Mouse (Mus musculus): Measurements from ENCODE around the gene Ahcyl1. TPM values are rescaled to one million over a fixed set of nuclear protein-coding genes. Genes with fewer than 3 reads are reported as not detected.

Ahcyl1 gene
- polyA plus RNA-seq, 1 experiment from 2014 or later = 73.5 TPM

- Histone ChIP-seq H3K36me3 (no peaks in the 10 kb centered on the region), H3K4me1 (peaks cover 15% of the 10 kb centered on the region; the same call in 1 of the 2 replicates), H3K4me3 (replicated peaks) (no peak overlapping the region), H3K4me2 (peak overlapping the region; percentile 16; the same call in 1 of the 2 replicates), H3K9me3 (no peaks in the 10 kb centered on the region), H3K27ac (peak overlapping the region; percentile 77), H3K27me3 (replicated peaks) (no peaks in the 10 kb centered on the region), H3K9ac (no peak overlapping the region)
- ATAC-seq (ENCODE audit: insufficient read depth, low FRiP score, low read depth) = peak; percentile 77; the same call in 1 of the 2 replicates
- 25% methylated on average over 7 of the region's 7 CpGs for WGBS
Observed at GRCm38 (mm10) chr3:107680790-107681576, 15.4 kb downstream of the Ahcyl1 start.

DNA sequence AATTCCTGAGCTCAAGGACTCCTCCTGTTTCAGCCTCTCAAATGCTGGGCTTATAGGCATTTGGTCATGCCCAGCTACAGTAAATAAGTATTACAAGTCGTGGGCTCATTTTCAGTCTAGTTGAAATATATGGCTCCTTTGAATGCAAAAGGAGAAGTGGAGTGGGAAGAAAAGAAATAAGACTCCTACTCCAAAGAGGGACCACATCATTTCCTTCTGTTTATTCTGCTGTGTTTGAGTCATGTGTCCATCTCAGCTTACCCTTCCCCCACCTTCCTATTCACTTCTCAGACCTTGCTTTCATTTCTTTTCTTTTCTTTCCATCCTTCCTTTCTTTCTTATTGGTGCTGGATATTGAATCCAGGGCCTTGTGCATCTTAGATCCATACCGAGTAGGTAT, 24.9 kb downstream of the Ahcyl1 start:
- H3K4me3 ChIP-seq (replicated peaks) = no peak overlapping the region
- H3K4me2 ChIP-seq = no peak overlapping the region
- H3K9ac ChIP-seq = no peak overlapping the region
- H3K27me3 ChIP-seq (replicated peaks) = no peaks in the 10 kb centered on the region
- peaks cover 51% of the 10 kb centered on the region for H3K36me3 ChIP-seq
- no peak for ATAC-seq (ENCODE audit: insufficient read depth, low FRiP score, low read depth)
- H3K27ac ChIP-seq = no peak overlapping the region
- H3K4me1 ChIP-seq = no peaks in the 10 kb centered on the region
- 95% methylated on average over 2 of the region's 2 CpGs for WGBS
- H3K9me3 ChIP-seq = no peaks in the 10 kb centered on the region

DNA sequence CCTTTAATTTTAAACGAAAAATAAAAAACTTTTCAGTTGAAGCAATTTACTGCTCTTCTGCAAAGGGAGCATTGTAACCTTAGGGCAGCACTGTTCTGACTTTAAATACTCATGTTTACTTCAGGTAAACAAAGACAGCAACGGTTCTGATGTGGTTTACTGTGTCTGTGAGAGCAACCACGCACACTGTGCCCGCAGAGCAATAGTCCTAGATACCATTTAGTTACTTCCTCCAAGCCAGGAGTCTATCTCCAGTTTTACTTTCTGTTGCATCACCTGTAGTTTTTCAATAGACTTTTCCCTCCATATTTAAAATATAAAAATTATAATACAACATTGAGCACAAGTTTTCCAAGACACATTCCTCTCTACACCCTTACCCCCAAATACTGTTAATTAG, 25.9 kb downstream of the Ahcyl1 start:
- H3K27ac ChIP-seq = no peak overlapping the region
- no peak overlapping the region for H3K9ac ChIP-seq
- H3K4me3 ChIP-seq (replicated peaks) = no peak overlapping the region
- whole genome bisulfite sequencing = 73% methylated on average over 4 of the region's 4 CpGs
- peaks cover 57% of the 10 kb centered on the region for H3K36me3 ChIP-seq
- H3K9me3 ChIP-seq = no peaks in the 10 kb centered on the region
- H3K27me3 ChIP-seq (replicated peaks) = no peaks in the 10 kb centered on the region
- H3K4me2 ChIP-seq = no peak overlapping the region
- ATAC-seq (ENCODE audit: insufficient read depth, low FRiP score, low read depth) = no peak
- H3K4me1 ChIP-seq = no peaks in the 10 kb centered on the region

GRCm38 (mm10) chr3:107668786-107669185, 27.6 kb downstream of the Ahcyl1 start:
- Histone ChIP-seq H3K9ac (no peak overlapping the region), H3K27ac (no peak overlapping the region), H3K4me2 (no peak overlapping the region), H3K27me3 (replicated peaks) (no peaks in the 10 kb centered on the region), H3K4me1 (no peaks in the 10 kb centered on the region), H3K9me3 (no peaks in the 10 kb centered on the region), H3K4me3 (replicated peaks) (no peak overlapping the region), H3K36me3 (peaks cover 49% of the 10 kb centered on the region)
- WGBS = 84% methylated on average over 7 of the region's 7 CpGs
- ATAC-seq (ENCODE audit: insufficient read depth, low FRiP score, low read depth) = no peak

- Histone ChIP-seq H3K27me3 (replicated peaks) (no peaks in the 10 kb centered on the region), H3K4me1 (no peaks in the 10 kb centered on the region), H3K4me2 (no peak overlapping the region), H3K4me3 (replicated peaks) (no peak overlapping the region), H3K9me3 (no peaks in the 10 kb centered on the region), H3K36me3 (peaks cover 44% of the 10 kb centered on the region), H3K27ac (no peak overlapping the region), H3K9ac (no peak overlapping the region)
- 79% methylated on average over 6 of the region's 6 CpGs for WGBS
- no peak for ATAC-seq (ENCODE audit: insufficient read depth, low FRiP score, low read depth)
Observed at GRCm38 (mm10) chr3:107667426-107667825, 28.9 kb downstream of the Ahcyl1 start.

DNA sequence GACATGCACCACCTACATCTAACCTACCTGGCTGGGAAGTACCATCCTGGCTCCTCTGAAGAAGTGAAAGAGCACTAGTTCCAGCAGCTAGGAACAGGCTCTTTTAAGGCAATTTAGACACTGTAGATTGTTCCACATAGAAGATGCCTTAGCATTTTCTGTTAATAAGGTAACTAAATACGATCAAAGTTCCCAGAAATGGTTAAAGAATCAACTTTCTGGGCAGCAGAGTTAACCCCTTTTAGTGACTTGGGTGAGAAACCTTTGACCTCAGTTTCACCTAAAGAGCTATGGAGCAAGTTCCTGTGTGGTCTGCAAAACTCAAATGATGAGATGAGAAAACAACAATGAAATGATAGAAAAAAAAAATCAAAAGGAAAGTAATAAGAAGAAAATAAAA, 31.7 kb downstream of the Ahcyl1 start:
- ATAC-seq (ENCODE audit: insufficient read depth, low FRiP score, low read depth) = no peak
- WGBS = 80% methylated on average over 1 of the region's 1 CpGs
- H3K36me3 ChIP-seq = peaks cover 44% of the 10 kb centered on the region
- H3K9me3 ChIP-seq = no peaks in the 10 kb centered on the region
- no peak overlapping the region for H3K4me3 ChIP-seq (replicated peaks)
- H3K9ac ChIP-seq = no peak overlapping the region
- H3K27ac ChIP-seq = no peak overlapping the region
- no peaks in the 10 kb centered on the region for H3K4me1 ChIP-seq
- no peaks in the 10 kb centered on the region for H3K27me3 ChIP-seq (replicated peaks)
- no peak overlapping the region for H3K4me2 ChIP-seq

- H3K27me3 ChIP-seq (replicated peaks) = no peaks in the 10 kb centered on the region
- ATAC-seq (ENCODE audit: insufficient read depth, low FRiP score, low read depth) = no peak
- H3K4me2 ChIP-seq = no peak overlapping the region
- H3K36me3 ChIP-seq = peaks cover 17% of the 10 kb centered on the region
- H3K9ac ChIP-seq = no peak overlapping the region
- 88% methylated on average over 1 of the region's 1 CpGs for WGBS
- H3K4me1 ChIP-seq = no peaks in the 10 kb centered on the region
- H3K4me3 ChIP-seq (replicated peaks) = no peak overlapping the region
- no peak overlapping the region for H3K27ac ChIP-seq
- no peaks in the 10 kb centered on the region for H3K9me3 ChIP-seq
Observed at GRCm38 (mm10) chr3:107659000-107659399, 37.4 kb downstream of the Ahcyl1 start.

- Histone ChIP-seq H3K36me3 (peaks cover 16% of the 10 kb centered on the region), H3K4me2 (no peak overlapping the region), H3K4me1 (no peaks in the 10 kb centered on the region), H3K27me3 (replicated peaks) (no peaks in the 10 kb centered on the region), H3K4me3 (replicated peaks) (no peak overlapping the region), H3K27ac (no peak overlapping the region), H3K9ac (no peak overlapping the region), H3K9me3 (no peaks in the 10 kb centered on the region)
- WGBS = 64% methylated on average over 4 of the region's 4 CpGs
- no peak for ATAC-seq (ENCODE audit: insufficient read depth, low FRiP score, low read depth)
Observed at GRCm38 (mm10) chr3:107656888-107657287, 39.5 kb downstream of the Ahcyl1 start.

DNA sequence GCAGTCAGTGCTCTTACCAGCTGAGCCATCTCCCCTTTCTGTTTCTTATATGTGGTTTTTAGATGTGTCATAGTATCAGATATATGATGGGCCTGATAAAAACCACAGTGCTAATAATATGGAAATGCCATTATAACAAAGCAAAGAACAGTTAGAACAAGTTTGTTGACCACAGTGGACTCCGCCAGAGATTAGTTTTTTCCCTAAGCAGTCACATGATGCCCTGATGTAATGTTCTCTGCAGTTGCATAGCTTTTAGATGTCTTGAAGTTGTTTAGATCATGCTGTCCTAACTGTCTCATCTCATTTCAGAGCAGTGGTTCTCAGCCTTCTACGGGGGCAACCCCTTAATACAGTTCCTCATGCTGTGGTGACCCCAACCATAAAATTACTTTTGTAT, 40.2 kb downstream of the Ahcyl1 start:
- ATAC-seq (ENCODE audit: insufficient read depth, low FRiP score, low read depth) = no peak
- Histone ChIP-seq H3K36me3 (peaks cover 15% of the 10 kb centered on the region), H3K9ac (no peak overlapping the region), H3K4me1 (no peaks in the 10 kb centered on the region), H3K27ac (no peak overlapping the region), H3K4me2 (no peak overlapping the region), H3K9me3 (no peaks in the 10 kb centered on the region), H3K27me3 (replicated peaks) (no peaks in the 10 kb centered on the region), H3K4me3 (replicated peaks) (no peak overlapping the region)
- WGBS = 81% methylated on average over 2 of the region's 2 CpGs

DNA sequence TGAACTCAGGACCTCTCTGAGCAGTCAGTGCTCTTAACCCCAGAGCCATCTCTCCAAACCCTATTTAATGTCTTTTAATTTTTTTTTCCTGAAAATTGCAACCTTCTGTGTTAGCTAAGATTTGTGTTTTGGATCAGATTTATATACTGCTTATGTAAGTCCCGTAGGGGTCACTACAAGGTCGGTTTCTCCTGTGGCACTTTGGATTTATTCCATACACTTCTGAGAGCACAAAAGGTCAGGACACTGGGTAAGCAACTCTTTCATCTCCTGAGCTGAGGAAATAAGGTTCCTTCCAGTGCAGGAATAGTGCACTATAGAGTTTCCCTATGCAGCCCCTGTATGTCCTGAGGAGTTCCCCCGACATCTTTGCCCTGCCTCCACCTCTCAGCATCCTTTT, 40.9 kb downstream of the Ahcyl1 start:
- Histone ChIP-seq H3K36me3 (peaks cover 11% of the 10 kb centered on the region), H3K27ac (no peak overlapping the region), H3K9ac (no peak overlapping the region), H3K9me3 (no peaks in the 10 kb centered on the region), H3K4me3 (replicated peaks) (no peak overlapping the region), H3K27me3 (replicated peaks) (no peaks in the 10 kb centered on the region), H3K4me2 (no peak overlapping the region), H3K4me1 (no peaks in the 10 kb centered on the region)
- ATAC-seq (ENCODE audit: insufficient read depth, low FRiP score, low read depth) = no peak
- WGBS = 57% methylated on average over 3 of the region's 3 CpGs

DNA sequence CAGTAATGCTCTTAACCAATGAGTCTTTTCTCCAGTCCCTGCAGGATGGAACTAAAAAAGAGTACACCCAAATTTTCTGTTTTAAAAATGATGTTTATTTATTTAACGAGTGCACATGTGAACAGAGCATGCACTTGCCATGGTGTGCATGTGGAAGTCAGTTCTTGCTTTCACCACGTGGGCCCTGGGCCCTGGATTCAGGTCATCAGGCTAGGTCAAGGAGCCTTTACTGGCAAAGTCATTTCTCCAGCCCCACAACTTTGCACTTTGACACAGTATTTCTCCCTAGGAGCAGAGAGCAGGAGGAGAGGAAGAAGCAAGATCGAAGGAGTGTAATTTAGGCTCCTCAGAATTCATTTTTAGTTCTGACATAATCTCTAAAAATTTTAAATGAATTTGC, 41.5 kb downstream of the Ahcyl1 start:
- Histone ChIP-seq H3K36me3 (0 out of 2 replicates have a peak, but pooled peaks cover 5% of the 10 kb centered on the region), H3K9me3 (no peaks in the 10 kb centered on the region), H3K4me3 (replicated peaks) (no peak overlapping the region), H3K27ac (no peak overlapping the region), H3K9ac (no peak overlapping the region), H3K27me3 (replicated peaks) (no peaks in the 10 kb centered on the region), H3K4me1 (no peaks in the 10 kb centered on the region), H3K4me2 (no peak overlapping the region)
- whole genome bisulfite sequencing = 74% methylated on average over 3 of the region's 3 CpGs
- no peak for ATAC-seq (ENCODE audit: insufficient read depth, low FRiP score, low read depth)

- ATAC-seq (ENCODE audit: insufficient read depth, low FRiP score, low read depth) = no peak
- Histone ChIP-seq H3K27me3 (replicated peaks) (no peaks in the 10 kb centered on the region), H3K9ac (no peak overlapping the region), H3K36me3 (no peaks in the 10 kb centered on the region), H3K4me2 (no peak overlapping the region), H3K9me3 (no peaks in the 10 kb centered on the region), H3K27ac (no peak overlapping the region), H3K4me1 (0 out of 2 replicates have a peak, but pooled peaks cover under 1% of the 10 kb centered on the region), H3K4me3 (replicated peaks) (no peak overlapping the region)
- WGBS = 80% methylated on average over 3 of the region's 3 CpGs
Observed at GRCm38 (mm10) chr3:107652968-107653367, 43.4 kb downstream of the Ahcyl1 start.
